Mouse (Mus musculus) splenic B cell, adult 2 months (primary cell): ENCODE measurements at regions not wholly inside any gene's neighbourhood (a gene's known extent, or its start where the extent isn't known, plus 50 kb on each side); places are given as distances from the start of the nearest gene placed in this dataset.

ENCODE experiments used
- DNase-seq: peaks from one replicate; pipeline ENCODE4 v3.0.0-alpha.2; 2011; ENCODE audit warnings: low read depth, low spot score
- H3K27me3 ChIP-seq: 2 replicates; pipeline ENCODE4 v1.6.1; 2012; ENCODE audit warnings: mild to moderate bottlenecking, low read length, moderate library complexity, mixed read lengths; ENCODE audit not compliant: control insufficient read depth, poor library complexity, insufficient read depth, severe bottlenecking
- H3K36me3 ChIP-seq: 2 replicates; pipeline ENCODE4 v1.6.1; 2012; ENCODE audit warnings: mild to moderate bottlenecking, low read length, moderate library complexity, mixed read lengths; ENCODE audit not compliant: control insufficient read depth, poor library complexity, insufficient read depth, severe bottlenecking

GRCm38 (mm10) chr11:32948132-32948531, 123.7 kb upstream of the Smim23 start:
- DNase-seq = no peak
- no peaks in the 10 kb centered on the region for H3K36me3 ChIP-seq
- H3K27me3 ChIP-seq = no peaks in the 10 kb centered on the region

GRCm38 (mm10) chr11:32946481-32947001, 122.1 kb upstream of the Smim23 start:
- H3K27me3 ChIP-seq = no peaks in the 10 kb centered on the region; the same call in 1 of the 2 replicates
- DNase-seq = no peak
- H3K36me3 ChIP-seq = no peaks in the 10 kb centered on the region

- Histone ChIP-seq H3K36me3 (no peaks in the 10 kb centered on the region), H3K27me3 (no peaks in the 10 kb centered on the region; the same call in 1 of the 2 replicates)
- no peak for DNase-seq
Observed at GRCm38 (mm10) chr11:32945071-32945470, 120.7 kb upstream of the Smim23 start.

- H3K27me3 ChIP-seq = no peaks in the 10 kb centered on the region; the same call in 1 of the 2 replicates
- no peak for DNase-seq
- H3K36me3 ChIP-seq = no peaks in the 10 kb centered on the region
Observed at GRCm38 (mm10) chr11:32941331-32942009, 117.1 kb upstream of the Smim23 start.

GRCm38 (mm10) chr11:32939102-32939501, 114.7 kb upstream of the Smim23 start:
- Histone ChIP-seq H3K27me3 (no peaks in the 10 kb centered on the region; the same call in 1 of the 2 replicates), H3K36me3 (no peaks in the 10 kb centered on the region)
- DNase-seq = no peak

GRCm38 (mm10) chr11:32937167-32937566, 112.8 kb upstream of the Smim23 start:
- Histone ChIP-seq H3K27me3 (no peaks in the 10 kb centered on the region), H3K36me3 (no peaks in the 10 kb centered on the region)
- DNase-seq = no peak

- DNase-seq = no peak
- H3K27me3 ChIP-seq = no peaks in the 10 kb centered on the region
- H3K36me3 ChIP-seq = no peaks in the 10 kb centered on the region
Observed at GRCm38 (mm10) chr11:32931928-32932327, 107.5 kb upstream of the Smim23 start.

- Histone ChIP-seq H3K36me3 (no peaks in the 10 kb centered on the region), H3K27me3 (no peaks in the 10 kb centered on the region)
- no peak for DNase-seq
Observed at GRCm38 (mm10) chr11:32931018-32931417, 106.6 kb upstream of the Smim23 start.

- DNase-seq = no peak
- Histone ChIP-seq H3K36me3 (no peaks in the 10 kb centered on the region), H3K27me3 (no peaks in the 10 kb centered on the region)
Observed at GRCm38 (mm10) chr11:32928837-32929236, 104.4 kb upstream of the Smim23 start.

- no peak for DNase-seq
Observed at GRCm38 (mm10) chr11:32925421-32926271, 101.2 kb upstream of the Smim23 start.

GRCm38 (mm10) chr11:32924932-32925331, 100.5 kb upstream of the Smim23 start:
- Histone ChIP-seq H3K27me3 (no peaks in the 10 kb centered on the region), H3K36me3 (no peaks in the 10 kb centered on the region)
- no peak for DNase-seq

More at GRCm38 (mm10) chr11:32925421-32926271, 101.2 kb upstream of the Smim23 start:
- H3K27me3 ChIP-seq = no peaks in the 10 kb centered on the region
- no peaks in the 10 kb centered on the region for H3K36me3 ChIP-seq

GRCm38 (mm10) chr11:32913071-32913470, 88.7 kb upstream of the Smim23 start:
- DNase-seq = no peak
- Histone ChIP-seq H3K36me3 (no peaks in the 10 kb centered on the region), H3K27me3 (no peaks in the 10 kb centered on the region)

GRCm38 (mm10) chr11:32911791-32912190, 87.4 kb upstream of the Smim23 start:
- Histone ChIP-seq H3K36me3 (no peaks in the 10 kb centered on the region), H3K27me3 (no peaks in the 10 kb centered on the region)
- DNase-seq = peak; percentile 1

GRCm38 (mm10) chr11:32908723-32909411, 84.5 kb upstream of the Smim23 start:
- no peaks in the 10 kb centered on the region for H3K27me3 ChIP-seq
- DNase-seq = no peak
- H3K36me3 ChIP-seq = no peaks in the 10 kb centered on the region
